Mouse (Mus musculus): ENCODE measurements around the gene 4930513O06Rik. TPM values are rescaled to one million over a fixed set of nuclear protein-coding genes. Genes with fewer than 3 reads are reported as not detected.

4930513O06Rik gene
- total RNA-seq (2012; rRNA removed), result not detected in 2 replicates

DNA sequence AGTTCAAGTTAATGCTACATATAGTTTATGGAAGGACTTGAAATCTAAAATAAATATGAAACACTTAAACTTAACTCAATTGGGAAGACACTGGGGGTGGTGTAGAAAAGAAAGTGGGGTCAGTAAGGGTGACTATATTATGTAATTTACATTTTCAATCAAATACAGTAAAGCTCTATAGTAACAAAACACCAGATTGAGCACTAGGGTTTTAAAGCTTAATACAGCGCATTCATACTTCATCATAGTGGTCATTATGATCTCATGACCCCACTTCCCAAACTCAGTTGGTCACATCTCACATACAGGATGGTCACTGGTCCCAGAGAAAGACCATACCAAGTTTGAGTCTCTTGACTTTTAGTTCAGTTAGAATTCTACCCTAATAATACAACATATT, at the start of gene 4930513O06Rik:
Gene 4930513O06Rik, plus strand, starts transcription at position 301 of the 400 bp plus-strand sequence.
- Histone ChIP-seq H3K27ac (ENCODE audit: insufficient read depth, low read depth, low read length, poor library complexity, severe bottlenecking) (no peak within 1 kb of the TSS), H3K9me3 (ENCODE audit: control insufficient read depth, insufficient read depth, low read depth, low read length) (no peaks in the 10 kb centered on the region), H3K9ac (ENCODE audit: insufficient read depth, low read depth, low read length, poor library complexity, severe bottlenecking) (no peak within 1 kb of the TSS), H3K36me3 (ENCODE audit: control insufficient read depth, insufficient read depth, low read length, poor library complexity, severe bottlenecking) (no peaks in the 10 kb centered on the region), H3K4me3 (ENCODE audit: insufficient read depth in 1 of 2, low read depth in 1 of 2, low read length in 2 of 2, poor library complexity in 1 of 2, severe bottlenecking in 1 of 2) (no peak within 1 kb of the TSS), H3K4me1 (ENCODE audit: control insufficient read depth in 2 of 2, insufficient read depth in 2 of 2, low read length in 2 of 2, poor library complexity in 1 of 2) (no peaks in the 10 kb centered on the region)
- no peak for TF ChIP-seq HCFC1 (IDR thresholded peaks at IDR 0.05; ENCODE audit: borderline replicate concordance, insufficient read depth, low read length)
- no peak for TF ChIP-seq CHD2 (IDR thresholded peaks at IDR 0.05; ENCODE audit: low read depth, low read length)
- TF ChIP-seq ZNF384 (IDR thresholded peaks at IDR 0.05; ENCODE audit: low read depth, low read length), result no peak
- no peak for TF ChIP-seq MAFK (IDR thresholded peaks at IDR 0.05; ENCODE audit: insufficient read depth, low read depth, low read length)
- TF ChIP-seq ZC3H11A (IDR thresholded peaks at IDR 0.05; ENCODE audit: borderline replicate concordance, low read depth, low read length), result no peak
- DNase-seq (ENCODE audit: low read depth, low spot score), result no peak
- in situ Hi-C loops (cut with MboI; ENCODE audit: low sequenced_read_pairs in 2 of 2, unreplicated experiment in 2 of 2), result no loop called here

GRCm38 (mm10) chrX:139037666-139038065, 48.4 kb upstream of the 4930513O06Rik start:
- in situ Hi-C loops (cut with MboI; ENCODE audit: low sequenced_read_pairs in 2 of 2, unreplicated experiment in 2 of 2), result no loop called here
- TF ChIP-seq MAFK (IDR thresholded peaks at IDR 0.05; ENCODE audit: insufficient read depth, low read depth, low read length), result no peak
- no peak for TF ChIP-seq ZNF384 (IDR thresholded peaks at IDR 0.05; ENCODE audit: low read depth, low read length)
- TF ChIP-seq HCFC1 (IDR thresholded peaks at IDR 0.05; ENCODE audit: borderline replicate concordance, insufficient read depth, low read length), result no peak
- no peak for TF ChIP-seq CHD2 (IDR thresholded peaks at IDR 0.05; ENCODE audit: low read depth, low read length)
- TF ChIP-seq ZC3H11A (IDR thresholded peaks at IDR 0.05; ENCODE audit: borderline replicate concordance, low read depth, low read length), result no peak
- Histone ChIP-seq H3K9ac (ENCODE audit: insufficient read depth, low read depth, low read length, poor library complexity, severe bottlenecking) (no peak overlapping the region), H3K9me3 (ENCODE audit: control insufficient read depth, insufficient read depth, low read depth, low read length) (no peaks in the 10 kb centered on the region), H3K4me1 (ENCODE audit: control insufficient read depth in 2 of 2, insufficient read depth in 2 of 2, low read length in 2 of 2, poor library complexity in 1 of 2) (no peaks in the 10 kb centered on the region), H3K27ac (ENCODE audit: insufficient read depth, low read depth, low read length, poor library complexity, severe bottlenecking) (no peak overlapping the region), H3K36me3 (ENCODE audit: control insufficient read depth, insufficient read depth, low read length, poor library complexity, severe bottlenecking) (no peaks in the 10 kb centered on the region), H3K4me3 (ENCODE audit: insufficient read depth in 1 of 2, low read depth in 1 of 2, low read length in 2 of 2, poor library complexity in 1 of 2, severe bottlenecking in 1 of 2) (no peak overlapping the region)
- no peak for DNase-seq (ENCODE audit: low read depth, low spot score)

- Histone ChIP-seq H3K27ac (ENCODE audit: insufficient read depth, low read depth, low read length, poor library complexity, severe bottlenecking) (no peak overlapping the region), H3K4me1 (ENCODE audit: control insufficient read depth in 2 of 2, insufficient read depth in 2 of 2, low read length in 2 of 2, poor library complexity in 1 of 2) (no peaks in the 10 kb centered on the region), H3K9me3 (ENCODE audit: control insufficient read depth, insufficient read depth, low read depth, low read length) (no peaks in the 10 kb centered on the region), H3K4me3 (ENCODE audit: insufficient read depth in 1 of 2, low read depth in 1 of 2, low read length in 2 of 2, poor library complexity in 1 of 2, severe bottlenecking in 1 of 2) (no peak overlapping the region), H3K9ac (ENCODE audit: insufficient read depth, low read depth, low read length, poor library complexity, severe bottlenecking) (no peak overlapping the region), H3K36me3 (ENCODE audit: control insufficient read depth, insufficient read depth, low read length, poor library complexity, severe bottlenecking) (no peaks in the 10 kb centered on the region)
- no peak for DNase-seq (ENCODE audit: low read depth, low spot score)
- TF ChIP-seq CHD2 (IDR thresholded peaks at IDR 0.05; ENCODE audit: low read depth, low read length) (no peak), ZC3H11A (IDR thresholded peaks at IDR 0.05; ENCODE audit: borderline replicate concordance, low read depth, low read length) (no peak), MAFK (IDR thresholded peaks at IDR 0.05; ENCODE audit: insufficient read depth, low read depth, low read length) (no peak), HCFC1 (IDR thresholded peaks at IDR 0.05; ENCODE audit: borderline replicate concordance, insufficient read depth, low read length) (no peak), ZNF384 (IDR thresholded peaks at IDR 0.05; ENCODE audit: low read depth, low read length) (no peak)
- in situ Hi-C loops (cut with MboI; ENCODE audit: low sequenced_read_pairs in 2 of 2, unreplicated experiment in 2 of 2), result no loop called here
Observed at GRCm38 (mm10) chrX:139039314-139039713, 46.7 kb upstream of the 4930513O06Rik start.

GRCm38 (mm10) chrX:139041148-139041547, 44.9 kb upstream of the 4930513O06Rik start:
- Histone ChIP-seq H3K27ac (ENCODE audit: insufficient read depth, low read depth, low read length, poor library complexity, severe bottlenecking) (no peak overlapping the region), H3K4me3 (ENCODE audit: insufficient read depth in 1 of 2, low read depth in 1 of 2, low read length in 2 of 2, poor library complexity in 1 of 2, severe bottlenecking in 1 of 2) (no peak overlapping the region), H3K9ac (ENCODE audit: insufficient read depth, low read depth, low read length, poor library complexity, severe bottlenecking) (no peak overlapping the region), H3K36me3 (ENCODE audit: control insufficient read depth, insufficient read depth, low read length, poor library complexity, severe bottlenecking) (no peaks in the 10 kb centered on the region), H3K9me3 (ENCODE audit: control insufficient read depth, insufficient read depth, low read depth, low read length) (no peaks in the 10 kb centered on the region), H3K4me1 (ENCODE audit: control insufficient read depth in 2 of 2, insufficient read depth in 2 of 2, low read length in 2 of 2, poor library complexity in 1 of 2) (no peaks in the 10 kb centered on the region)
- no peak for DNase-seq (ENCODE audit: low read depth, low spot score)
- TF ChIP-seq MAFK (IDR thresholded peaks at IDR 0.05; ENCODE audit: insufficient read depth, low read depth, low read length) (no peak), ZNF384 (IDR thresholded peaks at IDR 0.05; ENCODE audit: low read depth, low read length) (no peak), CHD2 (IDR thresholded peaks at IDR 0.05; ENCODE audit: low read depth, low read length) (no peak), HCFC1 (IDR thresholded peaks at IDR 0.05; ENCODE audit: borderline replicate concordance, insufficient read depth, low read length) (no peak), ZC3H11A (IDR thresholded peaks at IDR 0.05; ENCODE audit: borderline replicate concordance, low read depth, low read length) (no peak)
- in situ Hi-C loops (cut with MboI; ENCODE audit: low sequenced_read_pairs in 2 of 2, unreplicated experiment in 2 of 2), result no loop called here

- no peaks in the 10 kb centered on the region for H3K9me3 ChIP-seq (ENCODE audit: control insufficient read depth, insufficient read depth, low read depth, low read length)
- H3K4me1 ChIP-seq (ENCODE audit: control insufficient read depth in 2 of 2, insufficient read depth in 2 of 2, low read length in 2 of 2, poor library complexity in 1 of 2), result no peaks in the 10 kb centered on the region
- no peaks in the 10 kb centered on the region for H3K36me3 ChIP-seq (ENCODE audit: control insufficient read depth, insufficient read depth, low read length, poor library complexity, severe bottlenecking)
- no peak overlapping the region for H3K9ac ChIP-seq (ENCODE audit: insufficient read depth, low read depth, low read length, poor library complexity, severe bottlenecking)
- TF ChIP-seq ZNF384 (IDR thresholded peaks at IDR 0.05; ENCODE audit: low read depth, low read length) (no peak), CHD2 (IDR thresholded peaks at IDR 0.05; ENCODE audit: low read depth, low read length) (no peak)
- in situ Hi-C loops (cut with MboI; ENCODE audit: low sequenced_read_pairs in 2 of 2, unreplicated experiment in 2 of 2), result no loop called here
- H3K27ac ChIP-seq (ENCODE audit: insufficient read depth, low read depth, low read length, poor library complexity, severe bottlenecking), result no peak overlapping the region
- H3K4me3 ChIP-seq (ENCODE audit: insufficient read depth in 1 of 2, low read depth in 1 of 2, low read length in 2 of 2, poor library complexity in 1 of 2, severe bottlenecking in 1 of 2), result no peak overlapping the region
- DNase-seq (ENCODE audit: low read depth, low spot score), result no peak
Observed at GRCm38 (mm10) chrX:139051976-139052375, 34.1 kb upstream of the 4930513O06Rik start.

All from ES-E14 (cell line).